Mouse (Mus musculus) C2C12 (cell line): ENCODE data around the gene Olfr926.

Source experiments
- CTCF ChIP-seq: IDR thresholded peaks from one replicate; pipeline ENCODE4 v1.5.1; 2011; ENCODE audit not compliant: control insufficient read depth, insufficient read depth, insufficient read length
- USF1 ChIP-seq: IDR thresholded peaks from one replicate; pipeline ENCODE4 v1.6.1; 2011; ENCODE audit warnings: low read depth, mild to moderate bottlenecking, control low read depth, moderate library complexity

GRCm38 (mm10) chr9:38876826-38877225 is at the start of gene Olfr926:
- TF ChIP-seq CTCF (no peak), USF1 (no peak)
